Mouse (Mus musculus) MEL (cell line): ENCODE measurements at regions not wholly inside any gene's neighbourhood (a gene's known extent, or its start where the extent isn't known, plus 50 kb on each side); places are given as distances from the start of the nearest gene placed in this dataset.

Experiments
- DNase-seq: peaks from one replicate; pipeline ENCODE4 v3.0.0; 2011; ENCODE audit warnings: low read depth, low spot score
- H3K27ac ChIP-seq: 2 replicates; pipeline ENCODE4 v1.5.1; 2012; ENCODE audit warnings: low read depth, mild to moderate bottlenecking, control low read depth, low read length, moderate library complexity; ENCODE audit not compliant: control insufficient read depth
- H3K27me3 ChIP-seq, 2 experiments: fragments of 150-350 bp in 1 of 2; sonication (generic) in 1 of 2; 2 replicates each; pipeline ENCODE4 v1.6.1; 2012; ENCODE audit warnings: low read length in 2 of 2, mild to moderate bottlenecking in 2 of 2, improper control_type of control experiment in 1 of 2, moderate library complexity in 1 of 2; ENCODE audit not compliant: insufficient read depth in 2 of 2, control insufficient read depth in 1 of 2
- H3K36me3 ChIP-seq, 2 experiments: 2 replicates each; pipeline ENCODE4 v1.6.1; 2012 to 2014; ENCODE audit warnings: low read length in 2 of 2, improper control_type of control experiment in 1 of 2, inconsistent platforms in 1 of 2, mild to moderate bottlenecking in 1 of 2; ENCODE audit not compliant: insufficient read depth in 2 of 2, control insufficient read depth in 1 of 2
- H3K4me1 ChIP-seq, 2 experiments: fragments of 150-350 bp in 1 of 2; sonication (generic) in 1 of 2; 2 replicates each; pipeline ENCODE4 v1.6.1; 2012; ENCODE audit warnings: low read length in 2 of 2, improper control_type of control experiment in 1 of 2, mild to moderate bottlenecking in 1 of 2; ENCODE audit not compliant: insufficient read depth in 2 of 2, control insufficient read depth in 1 of 2
- H3K4me3 ChIP-seq, 2 experiments: fragments of 150-350 bp in 1 of 2; sonication (generic) in 1 of 2; 2 replicates each; pipeline ENCODE4 v1.5.1; 2012; ENCODE audit warnings: low read depth in 2 of 2, low read length in 2 of 2, mild to moderate bottlenecking in 2 of 2, moderate library complexity in 2 of 2, control low read depth in 1 of 2, improper control_type of control experiment in 1 of 2; ENCODE audit not compliant: control insufficient read depth in 1 of 2, insufficient read depth in 1 of 2
- H3K79me2 ChIP-seq: 2 replicates; pipeline ENCODE4 v1.6.1; 2012; ENCODE audit warnings: mild to moderate bottlenecking, low read length, moderate library complexity; ENCODE audit not compliant: control insufficient read depth, poor library complexity, insufficient read depth
- H3K9ac ChIP-seq: 2 replicates; pipeline ENCODE4 v1.6.1; 2012; ENCODE audit warnings: low read depth, mild to moderate bottlenecking, control low read depth, low read length, moderate library complexity; ENCODE audit not compliant: control insufficient read depth, poor library complexity, severe bottlenecking
- H3K9me3 ChIP-seq: fragments of 150-350 bp; sonication (generic); replicated peaks from 2 replicates; pipeline ENCODE4 v1.6.1; 2012; ENCODE audit warnings: mild to moderate bottlenecking, low read length, improper control_type of control experiment, moderate library complexity; ENCODE audit not compliant: insufficient read depth
- CHD1 ChIP-seq: IDR thresholded peaks from 2 replicates; pipeline ENCODE4 v1.6.1; 2012; ENCODE audit warnings: low read depth, mild to moderate bottlenecking, inconsistent platforms, low read length, improper control_type of control experiment
- CHD2 ChIP-seq: IDR thresholded peaks from 2 replicates; pipeline ENCODE4 v1.6.1; 2011; ENCODE audit warnings: low read length, improper control_type of control experiment
- CTCF ChIP-seq, 3 experiments: IDR thresholded peaks in 2 of 3; conservative IDR thresholded peaks in 1 of 3; 2 replicates each; pipeline ENCODE4 v1.5.1; 2011 to 2012; ENCODE audit warnings: low read length in 3 of 3, low read depth in 2 of 3, mild to moderate bottlenecking in 2 of 3, improper control_type of control experiment in 1 of 3, inconsistent platforms in 1 of 3, mixed read lengths in 1 of 3, moderate library complexity in 1 of 3; ENCODE audit not compliant: control insufficient read depth in 1 of 3, insufficient read depth in 1 of 3, poor library complexity in 1 of 3, severe bottlenecking in 1 of 3
- E2F4 ChIP-seq: IDR thresholded peaks from 2 replicates; pipeline ENCODE4 v1.6.1; 2011; ENCODE audit warnings: low read depth, low read length, improper control_type of control experiment, borderline replicate concordance
- ELF1 ChIP-seq: IDR thresholded peaks from 2 replicates; pipeline ENCODE4 v1.6.1; 2014; ENCODE audit warnings: low read depth, mild to moderate bottlenecking, inconsistent platforms, low read length, improper control_type of control experiment, moderate library complexity
- ETS1 ChIP-seq: IDR thresholded peaks from 2 replicates; pipeline ENCODE4 v1.6.1; 2012; ENCODE audit warnings: low read depth, mild to moderate bottlenecking, inconsistent platforms, low read length, improper control_type of control experiment, moderate library complexity
- JUND ChIP-seq: IDR thresholded peaks from 2 replicates; pipeline ENCODE4 v1.6.1; 2011; ENCODE audit warnings: low read depth, mild to moderate bottlenecking, improper control_type of control experiment, low read length
- KAT2A ChIP-seq: conservative IDR thresholded peaks from 2 replicates; pipeline ENCODE4 v1.6.1; 2012; ENCODE audit warnings: low read depth, low read length, improper control_type of control experiment, inconsistent platforms
- MAFK ChIP-seq: IDR thresholded peaks from 2 replicates; pipeline ENCODE4 v1.6.1; 2011; ENCODE audit warnings: low read depth, mild to moderate bottlenecking, low read length, improper control_type of control experiment, borderline replicate concordance
- MAZ ChIP-seq: IDR thresholded peaks from 2 replicates; pipeline ENCODE4 v1.6.1; 2012; ENCODE audit warnings: low read depth, mild to moderate bottlenecking, inconsistent platforms, low read length, improper control_type of control experiment
- MYB ChIP-seq: IDR thresholded peaks from 2 replicates; pipeline ENCODE4 v1.6.1; 2011; ENCODE audit warnings: mild to moderate bottlenecking, low read depth, low read length, improper control_type of control experiment
- MYC ChIP-seq: IDR thresholded peaks from 2 replicates; pipeline ENCODE4 v1.6.1; 2011; ENCODE audit warnings: low read depth, mild to moderate bottlenecking, low read length, improper control_type of control experiment, moderate library complexity
- NRF1 ChIP-seq: IDR thresholded peaks from 2 replicates; pipeline ENCODE4 v1.6.1; 2014; ENCODE audit warnings: low read depth, mild to moderate bottlenecking, inconsistent platforms, low read length, improper control_type of control experiment, moderate library complexity; ENCODE audit not compliant: poor library complexity, insufficient read depth, severe bottlenecking
- POLR2A ChIP-seq, 2 experiments: IDR thresholded peaks; 2 replicates each; pipeline ENCODE4 v1.6.1; 2011 to 2012; ENCODE audit warnings: low read length in 2 of 2, mild to moderate bottlenecking in 2 of 2, control low read depth in 1 of 2, improper control_type of control experiment in 1 of 2, low read depth in 1 of 2, moderate library complexity in 1 of 2; ENCODE audit not compliant: control insufficient read depth in 1 of 2, insufficient read depth in 1 of 2, poor library complexity in 1 of 2
- POLR2AphosphoS5 ChIP-seq: IDR thresholded peaks from 2 replicates; pipeline ENCODE4 v1.6.1; 2012; ENCODE audit warnings: low read depth, borderline replicate concordance, mild to moderate bottlenecking, inconsistent platforms, low read length, moderate library complexity, mixed read lengths
- RAD21 ChIP-seq: IDR thresholded peaks from 2 replicates; pipeline ENCODE4 v1.6.1; 2011; ENCODE audit warnings: mild to moderate bottlenecking, low read depth, low read length, improper control_type of control experiment
- SIN3A ChIP-seq: IDR thresholded peaks from 2 replicates; pipeline ENCODE4 v1.6.1; 2012; ENCODE audit warnings: low read length, improper control_type of control experiment, inconsistent platforms
- TBP ChIP-seq: IDR thresholded peaks from 2 replicates; pipeline ENCODE4 v1.8.0; 2011; ENCODE audit warnings: low read depth, low read length, improper control_type of control experiment
- USF2 ChIP-seq, 2 experiments: IDR thresholded peaks; 2 replicates each; pipeline ENCODE4 v1.6.1; 2011 to 2012; ENCODE audit warnings: improper control_type of control experiment in 2 of 2, low read length in 2 of 2, borderline replicate concordance in 1 of 2, inconsistent platforms in 1 of 2, low read depth in 1 of 2, mild to moderate bottlenecking in 1 of 2; ENCODE audit not compliant: insufficient read depth in 1 of 2
- ZKSCAN1 ChIP-seq: IDR thresholded peaks from 2 replicates; pipeline ENCODE4 v1.6.1; 2012; ENCODE audit warnings: low read depth, mild to moderate bottlenecking, inconsistent platforms, low read length, improper control_type of control experiment, moderate library complexity

DNA sequence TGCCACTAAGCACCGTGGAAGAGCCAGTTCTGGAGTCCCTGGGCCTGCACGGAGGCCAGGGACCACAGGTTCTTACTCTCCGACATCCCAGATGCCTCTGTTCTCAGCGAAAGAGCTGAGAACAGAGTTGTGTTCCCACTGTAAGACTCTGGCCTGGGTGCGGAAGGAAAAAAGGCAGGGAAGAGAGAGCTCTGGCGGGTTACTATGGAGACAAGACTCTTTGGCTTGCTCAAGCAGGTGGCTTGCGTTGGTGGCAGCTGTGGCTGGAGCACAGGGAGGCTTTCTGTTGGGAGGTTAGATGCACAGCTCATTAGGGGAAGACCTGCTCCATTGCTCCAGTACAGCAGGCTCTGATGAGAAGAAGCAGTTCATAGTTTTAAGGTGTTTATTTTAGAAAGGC lies 618.3 kb downstream of the Gm6685 start:
- Histone ChIP-seq H3K27ac (no peak overlapping the region), H3K9ac (no peak overlapping the region), H3K9me3 (no peaks in the 10 kb centered on the region), H3K36me3 (no peaks in the 10 kb centered on the region), H3K4me1 (no peaks in the 10 kb centered on the region), H3K4me3 (no peak overlapping the region), H3K27me3 (no peaks in the 10 kb centered on the region), H3K79me2 (no peaks in the 10 kb centered on the region)
- no peak for DNase-seq
- TF ChIP-seq USF2 (IDR thresholded peaks at IDR 0.05; ENCODE audit: borderline replicate concordance in 1 of 2, insufficient read depth in 1 of 2, low read depth in 1 of 2, low read length in 2 of 2), result no peak
- no peak for TF ChIP-seq POLR2AphosphoS5
- TF ChIP-seq MAZ, result no peak
- no peak for TF ChIP-seq SIN3A
- TF ChIP-seq ELF1, result no peak
- TF ChIP-seq CHD2, result no peak
- TF ChIP-seq E2F4, result no peak
- no peak for TF ChIP-seq MAFK
- TF ChIP-seq POLR2A (IDR thresholded peaks at IDR 0.05; ENCODE audit: control insufficient read depth in 1 of 2, insufficient read depth in 1 of 2, low read depth in 1 of 2, low read length in 2 of 2, poor library complexity in 1 of 2), result no peak
- TF ChIP-seq KAT2A, result no peak
- no peak for TF ChIP-seq CHD1
- no peak for TF ChIP-seq CTCF (IDR thresholded peaks at IDR 0.05 in 2 of 3, conservative IDR thresholded peaks at IDR 0.05 in 1 of 3; ENCODE audit: control insufficient read depth in 1 of 3, insufficient read depth in 1 of 3, low read depth in 2 of 3, low read length in 3 of 3, poor library complexity in 1 of 3, severe bottlenecking in 1 of 3)

DNA sequence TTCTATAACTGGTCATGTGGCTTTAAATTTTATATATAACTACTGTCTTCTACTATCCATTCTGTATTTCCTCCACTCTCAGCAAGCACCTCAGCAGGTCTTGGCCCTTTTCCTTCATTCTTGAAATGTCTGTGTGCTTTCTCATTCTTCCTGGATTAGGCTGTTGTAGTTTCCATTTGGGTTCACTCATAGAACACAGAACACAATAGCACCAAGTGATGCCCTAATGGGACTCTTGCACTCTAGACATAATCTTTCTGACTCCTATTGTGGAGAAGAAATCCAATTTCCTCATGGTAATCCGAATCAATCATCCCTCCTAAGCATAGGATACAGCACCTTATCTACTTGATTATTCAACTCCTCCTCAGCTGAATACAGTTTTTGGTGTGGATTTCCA lies 667.2 kb downstream of the Gm6685 start:
- H3K36me3 ChIP-seq, result no peaks in the 10 kb centered on the region
- no peak overlapping the region for H3K9ac ChIP-seq
- no peak overlapping the region for H3K4me3 ChIP-seq
- DNase-seq, result no peak
- TF ChIP-seq RAD21 (no peak), POLR2A (IDR thresholded peaks at IDR 0.05; ENCODE audit: control insufficient read depth in 1 of 2, insufficient read depth in 1 of 2, low read depth in 1 of 2, low read length in 2 of 2, poor library complexity in 1 of 2) (no peak), MYC (no peak), MAFK (no peak), JUND (no peak), TBP (no peak), ZKSCAN1 (no peak), NRF1 (no peak), USF2 (IDR thresholded peaks at IDR 0.05; ENCODE audit: borderline replicate concordance in 1 of 2, insufficient read depth in 1 of 2, low read depth in 1 of 2, low read length in 2 of 2) (no peak), ETS1 (no peak), MYB (no peak), SIN3A (no peak)
- no peaks in the 10 kb centered on the region for H3K79me2 ChIP-seq
- H3K9me3 ChIP-seq, result no peaks in the 10 kb centered on the region
- H3K27ac ChIP-seq, result no peak overlapping the region
- no peaks in the 10 kb centered on the region for H3K27me3 ChIP-seq
- H3K4me1 ChIP-seq, result no peaks in the 10 kb centered on the region
